In genomic region chr7:88199043-88199442, GRCm38 (mm10) we compare ENCODE assay signal across 29 mouse cellular contexts.
DNase-seq lines count a peak whose midpoint lies in the region; ATAC-seq and TF ChIP-seq lines count a peak whose summit lies in the region.
"Had no signal": no experiment of that assay in that cellular context is flagged by ENCODE, and none has a peak within 500 bp of the region (broad histone marks: within the 10 kb centered on the region; RNA-seq: fewer than 3 reads in every experiment).

No protein-coding gene starts in this region.

- TF ChIP-seq POLR2A in lung, adult 2 months (IDR thresholded peaks at IDR 0.05; ENCODE audit: borderline replicate concordance, extremely low read depth, low read depth, low read length) = no peak
- no peak for TF ChIP-seq POLR2A in heart, adult 2 months (IDR thresholded peaks at IDR 0.05; ENCODE audit: insufficient read depth, low read depth, low read length)

- H3K4me2 ChIP-seq in lung, embryonic 14.5 days = no peak overlapping the region
- no peak overlapping the region for H3K4me2 ChIP-seq in embryonic facial prominence, embryonic 15.5 days (replicated peaks)
- H3K4me2 ChIP-seq: heart, embryonic 13.5 days; hindbrain, embryonic 15.5 days; limb, embryonic 15.5 days; liver, embryonic 13.5 days; midbrain, embryonic 13.5 days; stomach, embryonic 15.5 days had no signal

- 29% methylated on average over 4 of the region's 4 CpGs for WGBS in lung, embryonic 14.5 days
- WGBS in lung, adult 2 months = 35% methylated on average over 4 of the region's 4 CpGs
- 19% methylated on average over 4 of the region's 4 CpGs for WGBS in embryonic facial prominence, embryonic 15.5 days
- WGBS in heart, adult 2 months = 37% methylated on average over 4 of the region's 4 CpGs

- no peaks in the 10 kb centered on the region for H3K9me3 ChIP-seq in lung, embryonic 14.5 days (ENCODE audit: low read depth, low read length)
- H3K9me3 ChIP-seq in embryonic facial prominence, embryonic 15.5 days (replicated peaks) = no peaks in the 10 kb centered on the region
- H3K9me3 ChIP-seq: heart, embryonic 13.5 days; hindbrain, embryonic 15.5 days; limb, embryonic 10.5 days; limb, embryonic 15.5 days; liver, embryonic 13.5 days; megakaryocyte, embryonic 14.5 days; midbrain, embryonic 13.5 days; stomach, embryonic 15.5 days had no signal

- peak; percentile 73; the same call in 1 of the 2 replicates for ATAC-seq in lung, embryonic 14.5 days (ENCODE audit: insufficient read depth)
- ATAC-seq in embryonic facial prominence, embryonic 15.5 days (ENCODE audit: insufficient number of reproducible peaks, low FRiP score, low TSS enrichment, low read depth) = no peak
- ATAC-seq in frontal cortex, adult (ENCODE audit: low TSS enrichment) = no peak
- ATAC-seq: forebrain, embryonic 16.5 days; inflammation-experienced regulatory T-cells, adult 6 months; midbrain, embryonic 13.5 days had no signal

- TF ChIP-seq EP300 in heart, adult 2 months (IDR thresholded peaks at IDR 0.05; ENCODE audit: insufficient read depth, low read depth, low read length) = no peak

- intact Hi-C loops in heart, adult 2 months (cut with DNase I) = no loop called here

- peak; percentile 52 for DNase-seq in lung, embryonic 14.5 days
- no peak for DNase-seq in lung, adult 2 months
- peak; percentile 18 for DNase-seq in lung, postnatal 10 days
- no peak for DNase-seq in heart, adult 2 months
- DNase-seq in ovary, postnatal 10 days (ENCODE audit: low spot score) = no peak
- DNase-seq: adrenal gland, postnatal 14 days; B cell, adult 2 months; cerebellum, adult 11 months; cerebellum, postnatal 10 days; heart, postnatal 10 days; kidney, adult 11 months; kidney, postnatal 4 days; liver, embryonic 13.5 days; retina, postnatal 1 day; right cerebral cortex, postnatal 14 days; thymus, postnatal 25 days had no signal

- no peak overlapping the region for H3K4me3 ChIP-seq in lung, embryonic 14.5 days (ENCODE audit: low read depth, low read length)
- H3K4me3 ChIP-seq in lung, adult 2 months (replicated peaks; ENCODE audit: extremely low read depth, low read depth, low read length) = no peak overlapping the region
- H3K4me3 ChIP-seq in embryonic facial prominence, embryonic 15.5 days (replicated peaks) = no peak overlapping the region
- no peak overlapping the region for H3K4me3 ChIP-seq in heart, adult 2 months
- H3K4me3 ChIP-seq: erythroblast, embryonic 14.5 days; heart, embryonic 13.5 days; hindbrain, embryonic 15.5 days; limb, embryonic 10.5 days; limb, embryonic 15.5 days; liver, embryonic 13.5 days; megakaryocyte, embryonic 14.5 days; midbrain, embryonic 13.5 days; stomach, embryonic 15.5 days had no signal

- no peak overlapping the region for H3K9ac ChIP-seq in lung, embryonic 14.5 days
- H3K9ac ChIP-seq in embryonic facial prominence, embryonic 15.5 days = no peak overlapping the region
- no peak overlapping the region for H3K9ac ChIP-seq in heart, adult 2 months (ENCODE audit: low read depth, low read length)
- H3K9ac ChIP-seq: heart, embryonic 13.5 days; hindbrain, embryonic 15.5 days; limb, embryonic 15.5 days; liver, embryonic 13.5 days; midbrain, embryonic 13.5 days; stomach, embryonic 15.5 days had no signal

- no peaks in the 10 kb centered on the region for H3K4me1 ChIP-seq in lung, embryonic 14.5 days (ENCODE audit: insufficient read depth)
- H3K4me1 ChIP-seq in lung, adult 2 months (ENCODE audit: control insufficient read depth, insufficient read depth, low read length) = peaks cover 6% of the 10 kb centered on the region
- peaks cover 10% of the 10 kb centered on the region; the same call in 1 of the 2 replicates for H3K4me1 ChIP-seq in embryonic facial prominence, embryonic 15.5 days
- H3K4me1 ChIP-seq in heart, adult 2 months (ENCODE audit: control insufficient read depth, insufficient read depth, low read length) = no peaks in the 10 kb centered on the region
- H3K4me1 ChIP-seq: heart, embryonic 13.5 days; hindbrain, embryonic 15.5 days; limb, embryonic 10.5 days; limb, embryonic 15.5 days; liver, embryonic 13.5 days; megakaryocyte, embryonic 14.5 days; midbrain, embryonic 13.5 days; stomach, embryonic 15.5 days had no signal

- H3K27me3 ChIP-seq in lung, embryonic 14.5 days (ENCODE audit: insufficient read depth, low read length) = no peaks in the 10 kb centered on the region
- no peaks in the 10 kb centered on the region for H3K27me3 ChIP-seq in embryonic facial prominence, embryonic 15.5 days
- no peaks in the 10 kb centered on the region for H3K27me3 ChIP-seq in heart, adult 2 months (ENCODE audit: control insufficient read depth, insufficient read depth, low read length)
- H3K27me3 ChIP-seq: CH12.LX; heart, embryonic 13.5 days; hindbrain, embryonic 15.5 days; limb, embryonic 15.5 days; liver, embryonic 13.5 days; megakaryocyte, embryonic 14.5 days; midbrain, embryonic 13.5 days; stomach, embryonic 15.5 days had no signal

- peak overlapping the region; percentile 60 for H3K27ac ChIP-seq in lung, embryonic 14.5 days (ENCODE audit: low read depth)
- H3K27ac ChIP-seq in embryonic facial prominence, embryonic 15.5 days (replicated peaks) = peak overlapping the region; percentile 55; the same call in 1 of the 2 replicates
- H3K27ac ChIP-seq in heart, adult 2 months = no peak overlapping the region
- H3K27ac ChIP-seq: heart, embryonic 13.5 days; hindbrain, embryonic 15.5 days; limb, embryonic 10.5 days; limb, embryonic 15.5 days; liver, embryonic 13.5 days; midbrain, embryonic 13.5 days; stomach, embryonic 15.5 days had no signal

- H3K79me2 ChIP-seq in heart, adult 2 months (replicated peaks; ENCODE audit: control insufficient read depth, insufficient read depth, low read length) = no peaks in the 10 kb centered on the region

- H3K36me3 ChIP-seq in lung, embryonic 14.5 days (ENCODE audit: insufficient read depth) = no peaks in the 10 kb centered on the region
- no peaks in the 10 kb centered on the region for H3K36me3 ChIP-seq in embryonic facial prominence, embryonic 15.5 days
- no peaks in the 10 kb centered on the region for H3K36me3 ChIP-seq in heart, adult 2 months (ENCODE audit: control insufficient read depth, insufficient read depth, low read length)
- H3K36me3 ChIP-seq: heart, embryonic 13.5 days; hindbrain, embryonic 15.5 days; limb, embryonic 10.5 days; limb, embryonic 15.5 days; liver, embryonic 13.5 days; midbrain, embryonic 13.5 days; stomach, embryonic 15.5 days had no signal

- TF ChIP-seq CTCF in lung, embryonic 14.5 days (IDR thresholded peaks at IDR 0.05; ENCODE audit: low read depth) = no peak
- no peak for TF ChIP-seq CTCF in lung, adult 2 months (IDR thresholded peaks at IDR 0.05; ENCODE audit: insufficient read depth, low read length)
- no peak for TF ChIP-seq CTCF in heart, adult 2 months (IDR thresholded peaks at IDR 0.05)

Comparison
In these comparisons a context has a peak if more than half of its experiments do, and no peak if none do; other contexts are left out.
1. DNase-seq: peak in lung, embryonic 14.5 days (single experiment) and lung, postnatal 10 days (single experiment); none in lung, adult 2 months (single experiment), heart, adult 2 months (0 of 2) and ovary, postnatal 10 days (single experiment).